ENCODE assay signal across 8 mouse cellular contexts in the genomic region with DNA sequence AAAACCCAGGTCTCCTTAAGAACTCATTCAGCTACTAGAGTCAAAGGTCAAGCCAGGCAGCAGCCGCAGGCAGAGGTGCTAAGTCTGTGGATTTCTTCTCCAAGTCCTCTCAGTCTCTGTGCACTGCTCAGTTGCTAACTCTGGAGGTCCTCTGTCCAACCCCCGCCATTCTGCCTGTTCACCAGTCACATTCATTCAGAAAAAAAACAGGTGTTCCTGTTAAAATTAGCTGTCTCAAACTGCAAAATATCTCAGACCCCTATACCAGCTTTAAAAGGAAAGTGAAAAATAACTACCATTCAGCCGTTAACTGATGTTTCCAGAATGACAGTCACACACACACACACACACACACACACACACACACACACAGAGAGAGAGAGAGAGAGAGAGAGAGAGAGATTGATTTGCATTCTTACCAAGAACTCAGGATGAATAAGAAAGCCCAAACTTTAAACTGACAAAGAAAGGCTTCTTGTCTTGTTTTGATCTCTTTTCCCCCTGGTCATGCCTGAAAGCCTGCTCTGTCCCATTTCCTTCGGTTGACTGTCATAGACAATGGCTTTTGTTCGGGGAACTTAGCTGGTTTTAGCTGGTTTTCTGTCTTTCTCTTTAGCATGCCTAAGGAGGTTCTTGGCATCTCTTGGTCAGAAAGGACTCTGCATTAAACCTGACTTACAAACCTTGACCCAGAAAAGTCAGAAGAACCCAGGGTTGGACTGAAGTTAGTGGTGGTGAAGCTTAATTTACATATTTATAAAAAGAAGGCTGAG. TPM values are rescaled to one million over a fixed set of nuclear protein-coding genes. Genes with fewer than 3 reads are reported as not detected.
DNase-seq lines count a peak whose midpoint lies in the region; ATAC-seq and TF ChIP-seq lines count a peak whose summit lies in the region.

No protein-coding gene starts in this region.

- DNase-seq in lung, embryonic 14.5 days = peak; percentile 24
- DNase-seq in lung, adult 18-20 months = no peak
- DNase-seq in embryo, embryonic 10.5 days (ENCODE audit: low spot score) = peak; percentile 75
- no peak for DNase-seq in intestine, embryonic 14.5 days (ENCODE audit: low spot score)
- DNase-seq in cerebellum, adult 11-12 months = no peak
- DNase-seq in cerebellum, adult 9-10 months = no peak
- DNase-seq in urinary bladder, adult 18-20 months (ENCODE audit: low spot score in 2 of 2) = no peak

- H3K4me3 ChIP-seq in lung, embryonic 14.5 days (ENCODE audit: low read depth, low read length) = no peak overlapping the region
- H3K4me3 ChIP-seq in intestine, embryonic 14.5 days (ENCODE audit: low read depth, low read length) = no peak overlapping the region
- no peak overlapping the region for H3K4me3 ChIP-seq in myocyte

- H3K4me1 ChIP-seq in lung, embryonic 14.5 days (ENCODE audit: insufficient read depth) = peaks cover 20% of the 10 kb centered on the region
- peaks cover 60% of the 10 kb centered on the region for H3K4me1 ChIP-seq in intestine, embryonic 14.5 days (replicated peaks; ENCODE audit: control insufficient read depth, insufficient read depth, low read length)

- peak overlapping the region; percentile 95 for H3K4me2 ChIP-seq in lung, embryonic 14.5 days
- peak overlapping the region; percentile 65 for H3K4me2 ChIP-seq in intestine, embryonic 14.5 days (ENCODE audit: low read length)
- peak overlapping the region; percentile 80 for H3K4me2 ChIP-seq in myocyte (ENCODE audit: low read depth)

- TF ChIP-seq CTCF in lung, embryonic 14.5 days (IDR thresholded peaks at IDR 0.05; ENCODE audit: low read depth) = no peak

- TF ChIP-seq POLR2A in myocyte (IDR thresholded peaks at IDR 0.05; ENCODE audit: insufficient read length, low read depth) = no peak

- H3K9me3 ChIP-seq in lung, embryonic 14.5 days (ENCODE audit: low read depth, low read length) = no peaks in the 10 kb centered on the region
- H3K9me3 ChIP-seq in intestine, embryonic 14.5 days (ENCODE audit: control insufficient read depth, low read length) = no peaks in the 10 kb centered on the region

- peaks cover 59% of the 10 kb centered on the region for H3K79me2 ChIP-seq in myocyte (ENCODE audit: control insufficient read depth, insufficient read depth)

- H3K9ac ChIP-seq in lung, embryonic 14.5 days = no peak overlapping the region
- no peak overlapping the region for H3K9ac ChIP-seq in intestine, embryonic 14.5 days (ENCODE audit: low read length)

- ATAC-seq in lung, embryonic 14.5 days (ENCODE audit: insufficient read depth) = no peak
- no peak for ATAC-seq in intestine, embryonic 14.5 days (replicated peaks; ENCODE audit: low FRiP score, low TSS enrichment, low read depth)

- H3ac ChIP-seq in myocyte (ENCODE audit: control insufficient read depth, insufficient read length) = no peak overlapping the region

- peaks cover 50% of the 10 kb centered on the region for H3K36me3 ChIP-seq in lung, embryonic 14.5 days (ENCODE audit: insufficient read depth)
- H3K36me3 ChIP-seq in intestine, embryonic 14.5 days (ENCODE audit: control insufficient read depth, insufficient read depth, low read length) = peaks cover 39% of the 10 kb centered on the region
- peaks cover 10% of the 10 kb centered on the region for H3K36me3 ChIP-seq in myocyte (ENCODE audit: control insufficient read depth, insufficient read depth)

- no peaks in the 10 kb centered on the region for H3K27me3 ChIP-seq in lung, embryonic 14.5 days (ENCODE audit: insufficient read depth, low read length)
- H3K27me3 ChIP-seq in intestine, embryonic 14.5 days (replicated peaks; ENCODE audit: control insufficient read depth, insufficient read depth, low read length) = no peaks in the 10 kb centered on the region
- H3K27me3 ChIP-seq in myocyte (ENCODE audit: control insufficient read depth, insufficient read depth, insufficient read length) = no peaks in the 10 kb centered on the region

- H3K27ac ChIP-seq in lung, embryonic 14.5 days (ENCODE audit: low read depth) = no peak overlapping the region; the same call in 1 of the 2 replicates
- no peak overlapping the region; the same call in 1 of the 2 replicates for H3K27ac ChIP-seq in intestine, embryonic 14.5 days (ENCODE audit: low read depth)

- WGBS in lung, embryonic 14.5 days = 29% methylated on average over 5 of the region's 5 CpGs
- WGBS in intestine, embryonic 14.5 days = 20% methylated on average over 5 of the region's 5 CpGs

TF ChIP-seq in myocyte, 11 proteins besides CTCF, POLR2A, EP300 and RAD21:
- TF ChIP-seq USF1 (IDR thresholded peaks at IDR 0.05; ENCODE audit: low read depth) (no peak), MYOD1 (IDR thresholded peaks at IDR 0.05; ENCODE audit: control insufficient read depth in 1 of 3, insufficient read length in 2 of 3, low read depth in 2 of 3) (peak in 1 of 3 experiments; percentile 12)

RNA-seq across cellular contexts. Expression of a gene that starts 5.2 kb away (rescaled TPM):
- polyA plus RNA-seq in lung, embryonic 14.5 days (2014; fragmentation: Nextera tagmentation; extraction: Ambion mirVana) = 24.1 and 29.1 TPM in 2 replicates
- polyA plus RNA-seq in intestine, embryonic 14.5 days (2014; fragmentation: Nextera tagmentation; extraction: Ambion mirVana) = 13.0 and 17.0 TPM in 2 replicates
- polyA plus RNA-seq in myocyte (2012; fragmentation: generic; extraction: Trizol) = 25.5 TPM

RNA-seq across cellular contexts. Expression of a gene that starts 5.4 kb away (rescaled TPM):
- polyA plus RNA-seq in lung, embryonic 14.5 days (2014; fragmentation: Nextera tagmentation; extraction: Ambion mirVana) = 111 and 117 TPM in 2 replicates
- 84.5 and 96.8 TPM in 2 replicates for polyA plus RNA-seq in intestine, embryonic 14.5 days (2014; fragmentation: Nextera tagmentation; extraction: Ambion mirVana)
- polyA plus RNA-seq in myocyte (2012; fragmentation: generic; extraction: Trizol) = 81.3 TPM

Comparison
In these comparisons a context has a peak if more than half of its experiments do, and no peak if none do; other contexts are left out.
1. DNase-seq: peak in lung, embryonic 14.5 days (single experiment) and embryo, embryonic 10.5 days (single experiment); none in lung, adult 18-20 months (0 of 2), intestine, embryonic 14.5 days (single experiment), cerebellum, adult 11-12 months (single experiment), cerebellum, adult 9-10 months (single experiment) and urinary bladder, adult 18-20 months (0 of 2).
2. Peak in every context shown above with its lines, with median percentiles within 50 percentile points of each other: H3K4me2 ChIP-seq.